Mouse (Mus musculus): ENCODE results near the gene Fam189a2. TPM values are rescaled to one million over a fixed set of nuclear protein-coding genes. Genes with fewer than 3 reads are reported as not detected.

The Fam189a2 gene
- polyA plus RNA-seq, 1 experiment from 2014 or later: 1.5 TPM

Other genes starting within 250 kb of the Fam189a2 start
- 36.6 and 38.6 TPM in 2 replicates for gene Tjp2, start 194.0 kb upstream of the Fam189a2 start, polyA plus RNA-seq (2015; fragmentation: Nextera tagmentation; extraction: Ambion mirVana)
- 52.3 and 54.6 TPM in 2 replicates for gene Fxn, start 249.6 kb upstream of the Fam189a2 start, polyA plus RNA-seq (2015; fragmentation: Nextera tagmentation; extraction: Ambion mirVana)